Mouse (Mus musculus) ovary, postnatal 14 days (tissue): ENCODE results near the gene Hist2h2ab.
"Not testable (repeated sequence)": the region's sequence is repeated elsewhere in the genome, so short reads cannot be mapped to it uniquely, and the experiment has no call there.

Source experiments
- DNase-seq: peaks from one replicate; pipeline ENCODE4 v3.0.0; 2022; ENCODE audit warnings: low spot score

Gene Hist2h2ab

GRCm38 (mm10) chr3:96219661-96220130 is at the start of gene Hist2h2ab, which contains the start of gene Bola1:
Gene Hist2h2ab (plus strand): TSS chr3:96219865.
Gene Bola1 (minus strand): TSS chr3:96219709.
- peak; percentile 63 for DNase-seq

GRCm38 (mm10) chr3:96170276-96170675 is 49.4 kb upstream of the Hist2h2ab start:
- no peak for DNase-seq

- DNase-seq: no peak
Observed at GRCm38 (mm10) chr3:96170976-96171545, 48.6 kb upstream of the Hist2h2ab start.

GRCm38 (mm10) chr3:96171583-96172196 is 48.0 kb upstream of the Hist2h2ab start:
- peak; percentile 31 for DNase-seq

- peak; percentile 72 for DNase-seq
Observed at GRCm38 (mm10) chr3:96172197-96173178, 47.2 kb upstream of the Hist2h2ab start, which contains the start of gene Sf3b4. Gene Sf3b4 (plus strand): TSS chr3:96172332.

GRCm38 (mm10) chr3:96173185-96173584 is 46.5 kb upstream of the Hist2h2ab start:
- DNase-seq: no peak

- DNase-seq: not testable (repeated sequence)
Observed at GRCm38 (mm10) chr3:96174042-96174441, 45.6 kb upstream of the Hist2h2ab start.

GRCm38 (mm10) chr3:96175251-96175650 is 44.4 kb upstream of the Hist2h2ab start:
- no peak for DNase-seq

- DNase-seq: no peak
Observed at GRCm38 (mm10) chr3:96178427-96178826, 41.2 kb upstream of the Hist2h2ab start.

GRCm38 (mm10) chr3:96178902-96179301 is 40.8 kb upstream of the Hist2h2ab start:
- DNase-seq: no peak

- no peak for DNase-seq
Observed at GRCm38 (mm10) chr3:96179531-96179930, 40.1 kb upstream of the Hist2h2ab start.

- DNase-seq: no peak
Observed at GRCm38 (mm10) chr3:96180727-96181477, 38.8 kb upstream of the Hist2h2ab start, which contains the start of gene Sv2a. Gene Sv2a (plus strand): TSS chr3:96181151.

GRCm38 (mm10) chr3:96181510-96182381 is 37.9 kb upstream of the Hist2h2ab start:
- DNase-seq: no peak

GRCm38 (mm10) chr3:96182382-96182776 is 37.3 kb upstream of the Hist2h2ab start:
- DNase-seq: no peak

GRCm38 (mm10) chr3:96192977-96193376 is 26.7 kb upstream of the Hist2h2ab start:
- DNase-seq: no peak

- DNase-seq: no peak
Observed at GRCm38 (mm10) chr3:96194966-96195365, 24.7 kb upstream of the Hist2h2ab start.

GRCm38 (mm10) chr3:96195616-96196313 is 23.9 kb upstream of the Hist2h2ab start:
- DNase-seq: no peak

- DNase-seq: no peak
Observed at GRCm38 (mm10) chr3:96196437-96197128, 23.1 kb upstream of the Hist2h2ab start.

GRCm38 (mm10) chr3:96197129-96197749 is 22.4 kb upstream of the Hist2h2ab start:
- DNase-seq: peak; percentile 71
